Mouse (Mus musculus): ENCODE data around the gene B4gat1. TPM values are rescaled to one million over a fixed set of nuclear protein-coding genes. Genes with fewer than 3 reads are reported as not detected.
"Not testable (repeated sequence)": the region's sequence is repeated elsewhere in the genome, so short reads cannot be mapped to it uniquely, and the experiment has no call there.

The B4gat1 gene
- polyA plus RNA-seq, 1 experiment from 2014 or later, result 53.1 TPM

DNA sequence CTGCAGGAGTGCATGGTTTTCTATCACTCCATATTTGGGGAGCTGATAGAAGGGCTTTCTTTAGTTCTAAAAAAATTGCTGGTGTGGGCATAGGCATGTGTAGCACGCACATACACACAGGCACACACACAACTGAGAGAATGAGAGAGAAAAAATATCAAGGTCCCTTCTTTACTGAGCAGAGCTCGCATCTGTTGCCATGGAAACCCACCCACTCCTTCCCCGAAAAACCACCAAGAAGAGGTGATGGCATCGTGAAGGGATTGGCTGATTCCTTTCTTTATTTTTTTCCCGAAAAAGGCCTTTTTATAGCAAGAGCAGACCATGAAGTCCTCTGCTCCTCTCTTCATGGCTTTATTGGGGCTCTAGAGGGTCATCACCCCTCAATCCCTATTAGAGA lies 44.6 kb upstream of the B4gat1 start:
- no peak for ATAC-seq (ENCODE audit: insufficient number of reproducible peaks, insufficient read depth, low FRiP score, low read depth)
- Histone ChIP-seq H3K9ac (ENCODE audit: low read length) (no peak overlapping the region), H3K36me3 (ENCODE audit: control insufficient read depth, insufficient read depth, low read length) (no peaks in the 10 kb centered on the region), H3K27me3 (ENCODE audit: control insufficient read depth, insufficient read depth, low read length) (peaks cover 25% of the 10 kb centered on the region), H3K9me3 (ENCODE audit: control insufficient read depth, low read length) (no peaks in the 10 kb centered on the region), H3K4me2 (ENCODE audit: low read length) (no peak overlapping the region), H3K27ac (replicated peaks in 1 of 2; ENCODE audit: control insufficient read depth in 1 of 2, insufficient read depth in 1 of 2, low read depth in 2 of 2, low read length in 2 of 2) (no peak overlapping the region), H3K4me1 (ENCODE audit: control insufficient read depth in 2 of 2, insufficient read depth in 2 of 2, low read length in 2 of 2) (peaks cover 26 to 32% of the 10 kb centered on the region in 2 experiments), H3K4me3 (ENCODE audit: control insufficient read depth in 1 of 2, insufficient read depth in 1 of 2, low read depth in 1 of 2, low read length in 2 of 2) (no peak overlapping the region)
- WGBS, result 55% methylated on average over 5 of the region's 5 CpGs

DNA sequence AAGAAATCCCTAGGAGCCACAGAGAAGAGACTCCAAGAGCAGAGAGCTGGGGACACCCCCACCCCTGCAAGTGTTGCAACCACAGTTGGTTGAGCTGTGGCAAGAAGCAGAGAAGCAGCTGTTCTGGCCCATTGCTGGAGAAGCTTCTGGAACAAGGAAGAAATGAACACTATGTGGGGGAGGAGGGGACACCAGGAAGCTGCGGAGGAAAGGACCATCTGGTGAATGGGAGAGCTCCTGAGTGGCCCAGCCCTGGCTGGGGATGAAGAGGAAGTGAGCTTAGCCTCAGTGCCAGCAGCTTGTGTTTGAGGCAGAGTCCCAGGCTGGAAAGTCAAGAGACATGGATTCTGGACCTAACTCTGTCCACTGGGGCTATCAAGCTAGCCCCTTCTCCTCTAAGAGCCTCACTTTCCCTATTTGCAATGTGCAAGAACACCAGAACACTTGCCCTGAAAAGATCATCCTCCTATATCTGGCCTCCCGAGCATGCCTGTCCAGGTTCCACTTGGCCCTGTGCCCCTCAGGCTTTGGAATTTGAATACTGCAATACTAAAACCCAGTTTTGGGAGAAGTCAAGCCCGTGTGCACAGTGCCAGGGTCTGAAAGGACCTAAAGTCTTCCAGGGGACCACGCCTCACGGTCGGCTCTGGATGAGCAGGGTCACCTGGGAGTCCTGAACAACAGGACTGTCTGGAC lies 39.0 kb upstream of the B4gat1 start:
- Histone ChIP-seq H3K4me2 (ENCODE audit: low read length) (peak overlapping the region; percentile 21; the same call in 1 of the 2 replicates), H3K27me3 (ENCODE audit: control insufficient read depth, insufficient read depth, low read length) (no peaks in the 10 kb centered on the region), H3K4me3 (ENCODE audit: control insufficient read depth in 1 of 2, insufficient read depth in 1 of 2, low read depth in 1 of 2, low read length in 2 of 2) (no peak overlapping the region), H3K9me3 (ENCODE audit: control insufficient read depth, low read length) (no peaks in the 10 kb centered on the region), H3K27ac (replicated peaks in 1 of 2; ENCODE audit: control insufficient read depth in 1 of 2, insufficient read depth in 1 of 2, low read depth in 2 of 2, low read length in 2 of 2) (no peak overlapping the region), H3K36me3 (ENCODE audit: control insufficient read depth, insufficient read depth, low read length) (no peaks in the 10 kb centered on the region), H3K9ac (ENCODE audit: low read length) (no peak overlapping the region), H3K4me1 (ENCODE audit: control insufficient read depth in 2 of 2, insufficient read depth in 2 of 2, low read length in 2 of 2) (peaks cover 15 to 17% of the 10 kb centered on the region in 2 experiments)
- ATAC-seq (ENCODE audit: insufficient number of reproducible peaks, insufficient read depth, low FRiP score, low read depth), result no peak
- WGBS, result 50% methylated on average over 6 of the region's 6 CpGs

DNA sequence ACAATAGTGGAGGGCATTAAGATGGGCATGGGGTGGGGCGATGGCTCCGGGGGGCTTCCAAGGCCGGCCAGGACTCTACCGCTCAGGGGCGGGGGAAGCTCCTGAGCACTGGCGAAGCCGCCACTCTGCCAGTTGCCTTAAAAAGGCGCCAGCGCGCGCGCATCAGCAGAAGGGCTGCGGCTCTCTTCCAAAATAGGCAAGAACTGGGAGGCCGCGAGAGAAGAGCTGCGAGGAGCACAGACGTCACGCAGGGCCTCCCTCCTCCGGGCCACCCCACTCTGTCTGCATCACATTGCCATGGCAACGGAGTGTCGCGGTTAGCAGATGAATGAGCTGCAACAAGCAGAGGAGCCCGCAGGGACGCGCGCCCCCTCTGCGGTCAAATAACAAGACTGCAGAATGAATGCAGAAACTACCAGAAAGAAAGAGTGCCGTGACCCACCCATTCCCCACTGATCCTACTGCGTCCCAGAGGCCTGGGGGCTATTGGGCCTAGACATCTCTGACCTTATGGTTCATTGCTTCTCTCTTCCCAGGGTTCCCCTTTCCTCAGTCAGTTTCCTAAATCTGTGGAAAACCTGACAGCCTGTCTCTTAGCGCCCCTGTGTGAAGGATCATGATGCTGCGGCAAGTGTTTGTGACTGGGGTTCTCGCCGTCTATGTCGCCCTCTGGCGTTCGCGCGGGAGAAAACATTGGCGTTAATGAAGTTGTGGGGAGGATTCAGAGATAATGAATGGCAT lies 36.8 kb upstream of the B4gat1 start:
- WGBS, result under 1% methylated on average over 39 of the region's 39 CpGs
- H3K4me2 ChIP-seq (ENCODE audit: low read length), result peak overlapping the region; percentile 67
- peak overlapping the region; percentile 22 to 38 for H3K4me3 ChIP-seq (ENCODE audit: control insufficient read depth in 1 of 2, insufficient read depth in 1 of 2, low read depth in 1 of 2, low read length in 2 of 2)
- no peaks in the 10 kb centered on the region for H3K9me3 ChIP-seq (ENCODE audit: control insufficient read depth, low read length)
- H3K27ac ChIP-seq (replicated peaks in 1 of 2; ENCODE audit: control insufficient read depth in 1 of 2, insufficient read depth in 1 of 2, low read depth in 2 of 2, low read length in 2 of 2), result no peak overlapping the region; a peak in 1 of 4 replicates
- H3K36me3 ChIP-seq (ENCODE audit: control insufficient read depth, insufficient read depth, low read length), result no peaks in the 10 kb centered on the region
- H3K4me1 ChIP-seq (ENCODE audit: control insufficient read depth in 2 of 2, insufficient read depth in 2 of 2, low read length in 2 of 2), result peaks cover 12 to 17% of the 10 kb centered on the region in 2 experiments
- peak overlapping the region; percentile 59 for H3K9ac ChIP-seq (ENCODE audit: low read length)
- no peaks in the 10 kb centered on the region for H3K27me3 ChIP-seq (ENCODE audit: control insufficient read depth, insufficient read depth, low read length)
- peak; percentile 76 for ATAC-seq (ENCODE audit: insufficient number of reproducible peaks, insufficient read depth, low FRiP score, low read depth)

DNA sequence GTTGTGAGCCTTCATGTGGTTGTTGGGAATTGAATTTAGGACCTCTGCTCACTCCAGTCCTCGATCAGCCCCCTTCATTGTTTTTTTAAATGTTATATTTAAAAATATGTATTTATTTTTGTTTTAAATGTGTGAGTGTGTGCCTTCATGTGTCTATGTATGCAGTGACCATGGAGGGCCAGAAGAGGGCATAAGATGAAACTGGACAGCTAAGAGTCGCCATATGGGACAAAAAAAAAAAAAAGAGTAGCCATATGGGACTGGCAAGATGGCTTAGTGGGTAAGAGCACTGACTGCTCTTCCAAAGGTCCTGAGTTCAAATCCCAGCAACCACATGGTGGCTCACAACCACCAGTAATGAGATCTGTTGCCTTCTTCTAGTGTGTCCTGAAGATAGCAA lies 35.0 kb upstream of the B4gat1 start:
- WGBS, result 52% methylated on average over 2 of the region's 2 CpGs
- not testable (repeated sequence) for ATAC-seq (ENCODE audit: insufficient number of reproducible peaks, insufficient read depth, low FRiP score, low read depth); H3K9ac ChIP-seq (ENCODE audit: low read length); H3K9me3 ChIP-seq (ENCODE audit: control insufficient read depth, low read length); H3K4me2 ChIP-seq (ENCODE audit: low read length); H3K36me3 ChIP-seq (ENCODE audit: control insufficient read depth, insufficient read depth, low read length); H3K27ac ChIP-seq (replicated peaks in 1 of 2; ENCODE audit: control insufficient read depth in 1 of 2, insufficient read depth in 1 of 2, low read depth in 2 of 2, low read length in 2 of 2); H3K4me3 ChIP-seq (ENCODE audit: control insufficient read depth in 1 of 2, insufficient read depth in 1 of 2, low read depth in 1 of 2, low read length in 2 of 2); H3K27me3 ChIP-seq (ENCODE audit: control insufficient read depth, insufficient read depth, low read length)
- H3K4me1 ChIP-seq (ENCODE audit: control insufficient read depth in 2 of 2, insufficient read depth in 2 of 2, low read length in 2 of 2), result peaks cover 12 to 17% of the 10 kb centered on the region in 2 experiments

DNA sequence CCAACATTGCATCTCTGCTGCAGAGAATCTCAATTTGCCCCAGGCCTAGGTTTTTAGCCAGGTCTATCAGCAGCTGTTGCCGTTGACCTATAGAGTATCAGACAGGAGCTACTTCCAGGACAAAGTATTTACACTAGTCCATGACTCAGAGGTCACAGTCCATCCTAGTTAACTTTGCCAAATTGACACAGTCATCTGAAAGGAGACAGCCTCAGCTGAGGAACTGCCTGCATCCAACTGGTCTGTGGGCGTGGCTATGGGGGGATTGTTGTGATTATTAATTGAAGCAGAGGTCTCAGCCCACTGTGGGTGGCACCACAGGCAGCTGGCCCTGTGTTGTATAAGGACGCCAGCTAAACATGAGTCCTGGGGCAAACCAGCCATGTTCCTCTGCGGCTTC lies 33.7 kb upstream of the B4gat1 start:
- Histone ChIP-seq H3K4me2 (ENCODE audit: low read length) (no peak overlapping the region), H3K4me1 (ENCODE audit: control insufficient read depth in 2 of 2, insufficient read depth in 2 of 2, low read length in 2 of 2) (peaks cover 7 to 8% of the 10 kb centered on the region in 2 experiments), H3K9me3 (ENCODE audit: control insufficient read depth, low read length) (no peaks in the 10 kb centered on the region), H3K36me3 (ENCODE audit: control insufficient read depth, insufficient read depth, low read length) (no peaks in the 10 kb centered on the region), H3K4me3 (ENCODE audit: control insufficient read depth in 1 of 2, insufficient read depth in 1 of 2, low read depth in 1 of 2, low read length in 2 of 2) (no peak overlapping the region), H3K27me3 (ENCODE audit: control insufficient read depth, insufficient read depth, low read length) (no peaks in the 10 kb centered on the region), H3K27ac (replicated peaks in 1 of 2; ENCODE audit: control insufficient read depth in 1 of 2, insufficient read depth in 1 of 2, low read depth in 2 of 2, low read length in 2 of 2) (no peak overlapping the region), H3K9ac (ENCODE audit: low read length) (no peak overlapping the region)
- WGBS, result 53% methylated on average over 4 of the region's 4 CpGs
- no peak for ATAC-seq (ENCODE audit: insufficient number of reproducible peaks, insufficient read depth, low FRiP score, low read depth)

DNA sequence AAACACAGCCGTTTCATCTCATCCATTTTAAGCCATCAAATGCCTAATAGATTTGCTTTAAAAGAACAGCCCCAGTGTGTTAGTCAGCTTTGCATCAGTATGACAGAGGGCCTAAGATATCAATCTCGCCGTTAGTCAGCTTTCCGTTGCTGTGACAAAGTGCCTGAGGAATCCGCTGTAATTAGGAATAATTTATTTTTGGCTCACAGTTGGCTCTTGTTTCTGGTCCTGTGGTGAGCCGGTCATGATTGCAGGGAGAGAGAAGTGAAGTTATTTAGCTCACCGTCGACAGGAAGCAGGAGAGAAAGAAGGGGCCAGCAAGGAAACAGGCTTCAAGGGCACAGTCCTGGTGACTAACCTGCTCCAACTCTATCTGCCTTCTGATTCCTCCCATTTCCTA lies 25.5 kb upstream of the B4gat1 start:
- H3K36me3 ChIP-seq (ENCODE audit: control insufficient read depth, insufficient read depth, low read length), result no peaks in the 10 kb centered on the region
- H3K9me3 ChIP-seq (ENCODE audit: control insufficient read depth, low read length), result no peaks in the 10 kb centered on the region
- H3K4me2 ChIP-seq (ENCODE audit: low read length), result no peak overlapping the region
- ATAC-seq (ENCODE audit: insufficient number of reproducible peaks, insufficient read depth, low FRiP score, low read depth), result no peak
- H3K27ac ChIP-seq (replicated peaks in 1 of 2; ENCODE audit: control insufficient read depth in 1 of 2, insufficient read depth in 1 of 2, low read depth in 2 of 2, low read length in 2 of 2), result peak overlapping the region in 1 of 2 experiments; percentile 29; a peak in 1 of 4 replicates
- 30% methylated on average over 8 of the region's 8 CpGs for WGBS
- no peak overlapping the region for H3K9ac ChIP-seq (ENCODE audit: low read length)
- H3K4me3 ChIP-seq (ENCODE audit: control insufficient read depth in 1 of 2, insufficient read depth in 1 of 2, low read depth in 1 of 2, low read length in 2 of 2), result no peak overlapping the region
- H3K27me3 ChIP-seq (ENCODE audit: control insufficient read depth, insufficient read depth, low read length), result no peaks in the 10 kb centered on the region
- peaks cover 14 to 17% of the 10 kb centered on the region in 2 experiments for H3K4me1 ChIP-seq (ENCODE audit: control insufficient read depth in 2 of 2, insufficient read depth in 2 of 2, low read length in 2 of 2)

DNA sequence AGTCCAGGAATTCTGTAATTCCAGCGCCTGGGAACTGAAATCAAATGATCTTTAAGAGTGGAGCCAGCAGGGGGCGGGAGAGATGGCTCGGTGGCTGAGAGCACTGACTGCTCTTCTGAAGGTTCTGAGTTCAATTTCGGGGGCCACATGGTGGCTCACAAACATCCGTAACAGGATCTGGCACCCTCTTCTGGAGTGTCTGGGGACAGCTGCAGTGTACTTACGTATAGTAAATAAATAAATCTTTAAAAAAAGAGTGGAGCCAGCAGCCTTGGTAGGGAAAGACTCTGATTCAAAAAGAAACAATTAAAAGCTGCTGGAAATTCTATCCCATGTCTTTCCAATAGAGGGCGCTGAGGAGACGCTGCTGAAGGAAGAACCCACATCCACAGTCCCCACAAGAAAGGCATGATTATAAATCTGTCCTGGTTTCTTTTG lies 23.6 kb upstream of the B4gat1 start:
- peaks cover 14 to 18% of the 10 kb centered on the region in 2 experiments for H3K4me1 ChIP-seq (ENCODE audit: control insufficient read depth in 2 of 2, insufficient read depth in 2 of 2, low read length in 2 of 2)
- no peak overlapping the region for H3K4me2 ChIP-seq (ENCODE audit: low read length)
- no peaks in the 10 kb centered on the region for H3K9me3 ChIP-seq (ENCODE audit: control insufficient read depth, low read length)
- H3K27ac ChIP-seq (replicated peaks in 1 of 2; ENCODE audit: control insufficient read depth in 1 of 2, insufficient read depth in 1 of 2, low read depth in 2 of 2, low read length in 2 of 2), result peak overlapping the region in 1 of 2 experiments; percentile 94; a peak in 1 of 4 replicates
- no peaks in the 10 kb centered on the region for H3K27me3 ChIP-seq (ENCODE audit: control insufficient read depth, insufficient read depth, low read length)
- WGBS, result 23% methylated on average over 8 of the region's 8 CpGs
- no peaks in the 10 kb centered on the region for H3K36me3 ChIP-seq (ENCODE audit: control insufficient read depth, insufficient read depth, low read length)
- no peak overlapping the region for H3K4me3 ChIP-seq (ENCODE audit: control insufficient read depth in 1 of 2, insufficient read depth in 1 of 2, low read depth in 1 of 2, low read length in 2 of 2)
- no peak overlapping the region for H3K9ac ChIP-seq (ENCODE audit: low read length)
- no peak for ATAC-seq (ENCODE audit: insufficient number of reproducible peaks, insufficient read depth, low FRiP score, low read depth)

All from heart, embryonic 14.5 days (tissue).